Mouse (Mus musculus) liver (tissue): ENCODE data around the gene AU021092.

Source experiments
- DNase-seq: peaks from one replicate; pipeline ENCODE4 v3.0.0-alpha.2; 2020; ENCODE audit warnings: mixed read lengths

AU021092 gene

DNA sequence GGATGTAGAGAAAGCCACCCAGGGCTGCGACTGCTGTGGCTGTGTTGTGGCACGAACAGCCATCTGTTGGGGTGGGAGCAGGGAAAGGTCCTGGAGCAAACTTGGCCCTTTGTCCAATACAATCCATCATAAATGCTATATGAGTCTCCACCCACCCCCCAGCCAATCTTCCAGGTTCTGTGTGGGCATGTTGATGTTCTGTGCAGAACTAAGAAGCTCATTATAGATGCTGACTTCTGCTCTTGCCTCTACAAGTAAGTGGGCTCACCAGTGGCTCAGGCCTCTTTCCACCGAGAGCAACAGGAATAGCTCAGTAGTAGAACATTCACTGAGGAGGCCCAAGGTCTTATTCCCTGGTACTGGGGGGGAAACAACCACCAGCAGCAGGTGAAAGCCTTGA lies 9.9 kb downstream of the AU021092 start:
- no peak for DNase-seq

DNA sequence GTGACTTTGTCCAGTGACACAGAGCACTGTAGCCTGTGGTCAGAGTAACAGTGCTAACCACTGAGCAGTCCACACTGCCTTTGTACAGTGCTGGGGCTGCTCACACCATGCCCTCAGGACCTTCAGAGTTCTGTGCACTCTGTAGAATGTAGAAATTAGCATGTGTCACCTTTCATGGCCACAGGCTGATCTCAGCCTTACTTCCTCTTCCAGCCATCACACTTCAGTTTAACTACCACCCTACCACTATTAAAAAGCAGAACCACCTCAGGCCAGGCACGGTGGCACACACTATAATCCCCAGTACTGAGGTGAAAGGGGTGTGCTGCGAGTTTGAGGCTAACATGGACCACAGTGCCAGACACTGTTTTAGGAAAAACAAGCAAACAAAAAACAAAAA lies 11.7 kb downstream of the AU021092 start:
- DNase-seq = no peak

DNA sequence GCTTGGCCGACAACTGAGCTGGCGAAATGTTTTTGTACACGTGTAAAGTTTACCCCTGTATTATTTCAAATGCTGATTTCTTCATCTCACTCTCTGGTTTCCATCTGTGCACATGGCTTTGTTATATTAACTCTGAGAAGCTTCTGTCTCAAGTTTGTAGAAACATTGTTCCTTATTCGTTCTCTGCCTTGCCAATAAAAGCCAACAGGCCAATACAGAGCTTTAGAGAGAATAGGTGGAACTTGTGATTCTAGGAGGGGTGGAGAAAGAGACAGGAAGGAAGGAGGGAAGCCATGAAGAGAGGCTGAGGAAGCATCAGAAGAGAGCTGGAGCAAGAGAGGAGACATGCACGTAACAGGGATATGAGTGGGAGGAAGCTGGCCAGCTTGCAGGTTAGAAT lies 16.0 kb downstream of the AU021092 start:
- DNase-seq = no peak

DNA sequence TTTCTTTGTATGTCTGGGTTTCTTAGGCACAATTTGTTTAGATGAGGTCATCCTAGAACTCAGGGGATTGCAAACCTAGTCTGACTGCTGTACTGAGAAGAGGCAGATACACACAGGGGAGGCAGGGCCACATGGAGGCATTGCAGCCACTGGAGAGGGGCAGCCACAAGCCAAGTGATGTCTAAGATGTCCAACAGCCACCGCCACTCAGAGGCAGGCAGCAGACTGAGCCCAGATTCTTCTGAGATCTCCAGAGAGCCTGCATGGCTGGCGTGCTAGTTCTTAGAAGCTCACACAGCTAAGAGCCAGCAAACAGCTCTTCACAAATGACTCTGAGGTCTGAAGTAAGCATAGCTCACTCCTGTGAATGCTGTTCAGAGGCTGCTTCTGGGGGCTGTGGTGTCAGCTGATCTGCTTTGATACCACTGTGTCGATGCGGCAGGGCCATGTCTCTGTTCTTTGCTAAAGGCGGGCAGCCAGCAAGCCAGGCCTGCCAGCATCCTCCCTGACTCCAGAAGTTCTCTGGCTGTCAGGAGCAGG lies 16.6 kb downstream of the AU021092 start:
- DNase-seq = no peak

DNA sequence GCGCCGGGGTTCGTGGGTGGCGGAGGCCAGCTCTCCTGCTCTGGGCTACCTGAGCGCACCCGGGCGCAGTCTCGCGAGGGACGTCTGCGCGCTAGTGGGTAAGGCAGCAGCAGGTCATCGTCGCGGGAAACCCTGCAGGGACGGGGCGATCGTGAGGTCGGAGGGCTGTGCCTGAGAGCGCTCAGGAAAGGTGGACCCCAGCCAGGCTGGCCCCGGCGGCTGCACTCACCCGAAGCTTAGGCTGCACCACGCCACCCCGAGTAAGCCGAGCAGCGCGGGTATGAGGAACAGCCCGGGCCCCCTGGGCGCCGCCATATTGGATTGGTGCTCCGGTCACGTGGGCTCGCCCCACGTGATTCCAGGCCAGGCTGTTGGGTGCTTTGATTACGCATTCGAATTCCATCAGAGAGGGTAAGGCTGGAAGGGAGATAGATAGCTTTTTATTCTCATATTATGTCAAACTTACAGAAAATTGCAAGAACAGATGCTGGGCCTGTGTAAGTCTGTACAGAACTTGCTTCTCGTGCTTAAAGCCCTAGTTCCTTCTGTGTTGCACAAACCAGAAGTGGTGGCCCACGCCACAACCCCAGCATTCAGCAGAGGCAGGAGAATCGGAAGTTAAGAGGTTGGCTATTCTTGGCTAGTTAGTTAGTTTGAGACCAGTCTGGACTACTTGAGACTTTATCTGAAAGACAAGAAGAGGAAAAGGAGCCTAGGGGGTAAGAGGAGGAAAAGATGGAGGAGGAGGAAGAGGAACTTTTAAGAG lies 18.2 kb downstream of the AU021092 start, which contains the start of gene Nagpa:
Gene Nagpa, minus strand, starts transcription at position 345 of the 766 bp plus-strand sequence.
- DNase-seq = peak; percentile 74

DNA sequence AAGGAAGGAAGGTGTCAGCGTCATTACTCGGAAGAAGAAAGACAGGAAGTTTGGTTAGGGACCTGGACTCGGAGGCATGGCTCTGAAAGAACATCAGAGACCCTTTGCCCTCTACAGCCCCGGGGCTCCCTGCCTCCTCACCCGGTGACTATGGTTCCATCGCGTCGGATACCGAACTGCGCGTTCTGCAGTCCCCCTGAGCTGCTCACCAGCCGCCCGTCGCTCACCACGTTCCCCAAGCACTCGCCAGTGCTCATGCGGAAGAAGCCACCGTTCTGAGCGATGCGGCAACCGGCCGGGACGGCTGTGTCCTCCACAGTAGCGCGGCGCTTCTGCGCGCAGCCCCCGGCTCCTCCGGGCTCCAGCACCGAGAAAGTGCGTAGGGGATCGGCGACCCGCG lies 18.9 kb downstream of the AU021092 start:
- peak; percentile 25 for DNase-seq

DNA sequence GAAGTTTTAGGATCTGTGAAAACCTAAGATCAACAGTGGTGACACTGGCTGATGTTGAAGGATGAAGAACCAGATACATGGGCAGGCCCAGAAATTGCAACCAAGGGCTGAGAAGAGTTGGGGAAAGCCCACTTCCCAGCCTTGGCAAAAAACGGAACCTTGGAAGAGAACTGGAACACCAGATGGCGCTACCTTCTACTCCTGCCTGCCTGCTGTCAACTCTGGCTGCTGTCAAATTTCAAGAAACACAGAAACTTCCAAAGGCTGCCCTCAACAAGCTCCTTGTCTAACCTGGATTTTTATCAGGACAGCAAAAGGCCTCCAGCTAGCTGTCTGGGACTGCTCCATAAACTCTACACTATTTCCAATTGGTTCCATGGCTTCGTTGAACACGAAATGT lies 19.4 kb downstream of the AU021092 start:
- DNase-seq = peak; percentile 33

DNA sequence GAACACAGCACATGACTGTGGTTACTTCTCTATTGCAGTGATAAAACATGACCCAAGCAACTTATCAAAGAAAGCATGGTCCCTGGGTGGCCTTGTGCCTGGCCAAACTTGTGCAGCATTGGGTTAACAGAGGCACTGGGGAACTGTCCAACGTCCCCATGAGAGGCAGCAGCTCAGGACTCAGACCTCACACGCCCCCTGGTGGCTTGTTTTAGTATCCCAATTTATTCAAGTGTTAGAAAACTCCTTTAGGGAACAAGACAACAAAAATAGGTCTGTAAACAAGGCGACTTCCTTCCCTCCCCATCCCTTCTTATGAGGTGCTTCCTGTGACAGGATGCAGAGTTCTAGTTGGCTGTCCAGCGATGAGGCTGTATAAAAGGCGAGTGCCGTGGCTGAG lies 27.0 kb downstream of the AU021092 start:
- DNase-seq = peak; percentile 51

DNA sequence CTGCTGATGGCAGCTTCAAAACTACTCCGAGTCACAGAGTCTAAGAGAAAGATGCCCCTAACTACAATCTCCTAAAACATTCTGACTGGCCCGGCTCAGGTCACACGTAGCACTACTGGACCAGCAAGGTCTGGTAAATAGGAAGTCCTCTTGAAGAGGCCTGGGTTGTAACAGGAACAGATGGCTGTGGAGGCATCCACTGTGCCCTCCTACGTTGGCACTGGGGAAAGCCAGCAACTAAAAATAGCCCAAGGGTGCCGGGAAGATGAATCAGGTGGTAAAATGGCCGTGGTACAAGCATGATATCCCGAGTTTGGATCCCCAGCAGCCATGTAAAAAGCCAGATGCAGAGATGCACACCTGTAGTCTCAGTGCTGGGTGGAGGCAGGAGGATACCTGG lies 35.9 kb downstream of the AU021092 start:
- DNase-seq = no peak

DNA sequence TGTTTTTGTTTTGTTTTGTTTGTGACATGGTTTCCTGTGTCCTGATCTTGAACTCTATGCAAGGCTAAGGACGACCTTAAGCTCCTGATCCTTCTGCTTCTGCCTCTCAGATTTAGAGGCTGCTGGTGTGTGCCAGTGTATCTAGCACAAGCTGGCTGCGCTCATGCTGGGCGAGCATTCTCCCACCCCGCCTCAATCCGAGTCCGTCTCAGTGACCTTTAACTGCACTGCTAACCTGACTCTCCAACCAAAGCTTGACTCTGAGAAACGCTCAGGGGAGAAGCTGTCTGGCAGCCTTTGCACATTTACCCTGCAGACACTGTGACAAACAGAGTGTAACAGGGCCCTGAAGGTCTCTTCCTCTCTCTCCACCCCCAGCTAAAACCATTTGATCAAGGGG lies 36.4 kb downstream of the AU021092 start:
- DNase-seq = no peak

DNA sequence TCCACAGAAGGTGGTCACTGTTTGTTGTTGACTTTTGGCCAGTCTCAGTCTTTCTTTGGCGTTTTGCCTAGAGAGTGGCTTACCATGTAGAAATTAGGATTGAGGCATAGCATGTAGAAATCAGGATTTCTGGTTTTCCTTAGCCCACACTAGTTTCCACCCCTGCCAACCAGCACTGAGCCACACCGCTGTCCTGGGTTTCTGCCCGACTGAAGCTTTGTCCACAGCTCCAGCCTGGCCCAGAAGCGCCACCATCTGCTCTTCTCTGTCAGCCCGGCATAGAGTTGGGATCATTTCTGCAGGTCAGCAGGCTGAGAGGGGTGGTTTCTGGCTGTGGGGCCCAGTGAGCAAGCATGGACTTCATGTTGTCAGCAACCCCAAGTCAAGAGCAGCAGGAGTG lies 37.1 kb downstream of the AU021092 start:
- no peak for DNase-seq

DNA sequence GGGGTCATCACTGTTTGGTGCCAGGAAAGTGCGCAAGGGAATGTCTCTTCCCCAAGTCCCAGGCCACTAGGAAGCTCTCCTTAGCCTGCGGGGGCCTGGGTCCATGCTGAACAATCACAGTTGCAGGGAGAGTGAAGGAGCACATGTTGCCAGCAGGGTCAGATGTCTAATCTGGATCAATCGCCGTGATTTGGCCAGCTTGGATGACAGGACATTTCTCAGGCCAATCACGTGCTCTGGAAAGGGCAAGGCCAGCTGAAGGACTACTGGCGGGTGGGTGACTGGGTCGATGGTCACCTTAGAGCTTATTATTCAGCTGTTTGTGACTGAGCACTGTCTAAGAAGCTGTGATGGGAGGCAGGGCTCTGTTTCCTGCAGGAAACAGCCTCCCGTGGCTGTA lies 38.0 kb downstream of the AU021092 start:
- no peak for DNase-seq

DNA sequence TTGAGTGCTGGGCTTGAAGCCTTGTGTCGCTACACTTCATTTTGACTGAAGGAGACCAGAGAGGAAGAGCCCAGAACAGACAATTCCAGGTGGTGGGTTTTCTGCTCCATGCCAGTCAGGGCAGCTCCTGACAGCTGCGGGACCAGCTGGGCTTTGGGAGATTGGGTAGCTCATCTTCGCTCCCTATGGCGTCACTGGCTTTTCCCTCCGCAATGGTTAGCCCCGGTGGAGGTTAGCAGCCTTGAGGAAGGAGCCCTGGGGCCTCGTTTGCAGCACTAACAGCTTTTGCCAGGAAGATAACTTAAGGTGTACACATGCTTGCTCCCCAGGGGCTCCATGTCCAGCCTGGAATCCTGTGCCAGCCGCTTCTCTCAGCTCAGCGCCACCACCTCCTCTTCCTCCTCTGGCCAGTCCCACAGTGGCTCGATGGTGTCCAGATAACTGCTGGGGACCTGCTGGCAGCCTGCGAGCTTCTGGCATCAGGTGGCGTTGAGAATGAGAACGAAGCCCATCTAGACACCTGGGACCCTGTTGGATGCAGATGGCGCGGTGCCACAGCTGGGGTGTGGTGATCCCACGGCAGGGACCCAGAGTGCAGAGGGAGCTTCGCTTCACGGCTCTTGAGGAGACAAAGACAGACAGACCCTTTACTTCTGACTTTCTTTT lies 38.7 kb downstream of the AU021092 start:
- DNase-seq = no peak

DNA sequence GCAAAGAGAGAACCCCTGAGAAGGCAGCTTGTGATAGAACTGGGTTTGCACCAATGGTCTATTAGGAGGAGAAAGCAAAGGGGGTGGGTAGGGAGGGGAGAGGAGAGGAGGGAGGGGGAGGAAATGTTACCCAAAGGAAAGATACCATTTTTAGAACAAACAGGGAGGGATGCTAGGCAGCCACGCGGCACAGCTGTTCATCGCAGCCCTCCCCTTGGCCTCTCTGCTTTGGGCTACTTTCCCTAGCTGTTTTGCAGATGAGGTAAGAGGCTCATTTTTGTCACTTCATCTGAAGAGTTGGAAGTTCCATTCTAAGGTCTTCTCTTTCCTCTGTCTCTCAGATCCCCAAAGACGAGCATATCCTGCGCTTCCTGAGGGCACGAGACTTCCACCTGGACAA lies 49.5 kb downstream of the AU021092 start:
- DNase-seq = no peak

DNA sequence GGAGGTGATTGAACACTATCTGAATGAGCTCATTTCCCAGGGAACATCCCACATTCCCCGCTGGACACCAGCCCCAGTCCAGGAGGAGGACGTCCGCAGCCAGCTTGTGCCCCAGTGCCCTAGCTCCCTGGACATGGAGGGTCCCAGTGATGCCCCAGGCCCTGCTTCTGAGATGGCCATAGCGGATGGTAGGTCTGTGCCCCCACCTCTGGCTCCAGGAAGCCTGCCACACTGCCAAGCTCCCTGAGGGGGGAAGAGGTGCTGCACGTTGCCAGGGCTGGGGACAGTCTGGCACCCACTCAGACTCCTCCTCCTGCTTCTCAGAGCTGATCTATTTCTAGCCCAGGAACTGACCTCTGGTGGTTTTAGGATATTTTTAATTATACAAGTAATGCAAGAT lies 53.3 kb downstream of the AU021092 start:
- DNase-seq = no peak

DNA sequence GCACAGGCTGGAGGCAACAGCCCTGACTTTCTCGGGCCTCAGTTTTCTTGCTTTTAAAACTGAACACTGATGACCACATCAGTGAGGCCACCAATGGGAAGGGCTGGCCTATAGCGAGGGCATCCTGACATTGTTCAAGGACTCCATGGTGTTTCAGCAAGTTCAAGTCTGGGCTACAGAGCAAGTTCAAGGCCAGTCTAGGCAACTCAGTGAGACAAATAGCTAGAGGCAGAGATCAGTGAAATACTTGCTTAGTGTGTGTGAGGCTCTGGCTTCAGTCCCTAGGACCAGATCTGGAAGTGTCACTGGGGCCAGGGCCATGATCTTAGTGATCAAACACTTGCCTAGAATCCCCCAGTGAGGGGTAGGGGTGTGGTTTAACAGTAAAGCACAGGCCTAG lies 54.1 kb downstream of the AU021092 start:
- DNase-seq = no peak

DNA sequence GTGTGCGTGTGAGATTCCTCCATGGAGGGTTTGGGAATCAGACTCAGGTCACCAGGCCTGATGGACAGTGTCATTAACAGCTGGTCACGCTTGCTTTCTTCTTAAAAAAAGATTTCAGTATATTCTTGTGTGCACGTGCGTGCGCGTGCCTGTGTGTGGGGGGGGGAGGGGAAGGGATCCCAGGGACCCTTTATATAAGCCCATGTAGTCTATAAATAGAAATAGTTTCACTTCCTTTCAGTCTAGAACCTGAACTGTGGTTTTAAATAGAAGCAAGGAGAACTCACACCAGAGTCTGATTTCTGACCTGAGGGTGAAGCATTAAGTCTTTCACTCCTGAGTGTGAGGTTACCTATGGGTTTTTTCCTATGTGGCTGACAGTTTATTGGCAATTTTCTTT lies 57.8 kb downstream of the AU021092 start:
- no peak for DNase-seq
